Mouse (Mus musculus): Measurements from ENCODE around the gene Kdm5a. TPM values are rescaled to one million over a fixed set of nuclear protein-coding genes. Genes with fewer than 3 reads are reported as not detected.

The Kdm5a gene
- polyA plus RNA-seq, 1 experiment from 2014 or later, result 45.2 TPM

GRCm38 (mm10) chr6:120481538-120481937 lies 117.6 kb downstream of the Kdm5a start:
- H3K4me3 ChIP-seq, result no peak overlapping the region
- H3K4me1 ChIP-seq, result peaks cover 8% of the 10 kb centered on the region
- no peaks in the 10 kb centered on the region for H3K9me3 ChIP-seq
- no peaks in the 10 kb centered on the region for H3K27me3 ChIP-seq
- no peak overlapping the region for H3K27ac ChIP-seq
- peaks cover 5% of the 10 kb centered on the region; the same call in 1 of the 2 replicates for H3K36me3 ChIP-seq
- WGBS, result 87% methylated on average over 6 of the region's 6 CpGs
- H3K4me2 ChIP-seq, result no peak overlapping the region
- no peak overlapping the region for H3K9ac ChIP-seq
- no peak for ATAC-seq (ENCODE audit: borderline replicate concordance, extremely low read depth, low FRiP score, low TSS enrichment)

GRCm38 (mm10) chr6:120482021-120482420 lies 118.1 kb downstream of the Kdm5a start:
- no peak overlapping the region for H3K4me2 ChIP-seq
- H3K4me1 ChIP-seq, result peaks cover 8% of the 10 kb centered on the region
- H3K27me3 ChIP-seq, result no peaks in the 10 kb centered on the region
- ATAC-seq (ENCODE audit: borderline replicate concordance, extremely low read depth, low FRiP score, low TSS enrichment), result no peak
- H3K27ac ChIP-seq, result no peak overlapping the region
- H3K9me3 ChIP-seq, result no peaks in the 10 kb centered on the region
- WGBS, result 78% methylated on average over 14 of the region's 14 CpGs
- H3K36me3 ChIP-seq, result peaks cover 5% of the 10 kb centered on the region; the same call in 1 of the 2 replicates
- H3K9ac ChIP-seq, result no peak overlapping the region
- H3K4me3 ChIP-seq, result no peak overlapping the region

GRCm38 (mm10) chr6:120482756-120483155 lies 118.8 kb downstream of the Kdm5a start:
- Histone ChIP-seq H3K4me1 (peaks cover 8% of the 10 kb centered on the region), H3K4me3 (no peak overlapping the region), H3K4me2 (no peak overlapping the region; the same call in 1 of the 2 replicates), H3K27ac (no peak overlapping the region), H3K36me3 (peaks cover 5% of the 10 kb centered on the region; the same call in 1 of the 2 replicates), H3K9me3 (no peaks in the 10 kb centered on the region), H3K9ac (no peak overlapping the region), H3K27me3 (no peaks in the 10 kb centered on the region)
- WGBS, result 29% methylated on average over 6 of the region's 6 CpGs
- no peak for ATAC-seq (ENCODE audit: borderline replicate concordance, extremely low read depth, low FRiP score, low TSS enrichment)

GRCm38 (mm10) chr6:120483211-120483626 lies 119.3 kb downstream of the Kdm5a start:
- WGBS, result 22% methylated on average over 8 of the region's 8 CpGs
- Histone ChIP-seq H3K4me3 (no peak overlapping the region), H3K36me3 (peaks cover 5% of the 10 kb centered on the region; the same call in 1 of the 2 replicates), H3K27ac (no peak overlapping the region), H3K27me3 (no peaks in the 10 kb centered on the region), H3K9me3 (no peaks in the 10 kb centered on the region), H3K9ac (no peak overlapping the region), H3K4me2 (peak overlapping the region; percentile 36; the same call in 1 of the 2 replicates), H3K4me1 (peaks cover 8% of the 10 kb centered on the region)
- peak; percentile 38 for ATAC-seq (ENCODE audit: borderline replicate concordance, extremely low read depth, low FRiP score, low TSS enrichment)

- Histone ChIP-seq H3K36me3 (peaks cover 5% of the 10 kb centered on the region; the same call in 1 of the 2 replicates), H3K9ac (no peak overlapping the region), H3K4me1 (peaks cover 8% of the 10 kb centered on the region), H3K9me3 (no peaks in the 10 kb centered on the region), H3K4me3 (no peak overlapping the region), H3K27me3 (no peaks in the 10 kb centered on the region), H3K4me2 (no peak overlapping the region), H3K27ac (no peak overlapping the region)
- no peak for ATAC-seq (ENCODE audit: borderline replicate concordance, extremely low read depth, low FRiP score, low TSS enrichment)
- WGBS, result 45% methylated on average over 3 of the region's 3 CpGs
These were observed 121.1 kb downstream of the Kdm5a start for GRCm38 (mm10) chr6:120485038-120485437.

GRCm38 (mm10) chr6:120486051-120486510 lies 122.2 kb downstream of the Kdm5a start:
- no peak overlapping the region for H3K27ac ChIP-seq
- no peak overlapping the region for H3K4me2 ChIP-seq
- no peak overlapping the region for H3K9ac ChIP-seq
- H3K27me3 ChIP-seq, result peaks cover 4% of the 10 kb centered on the region; the same call in 1 of the 2 replicates
- no peak overlapping the region for H3K4me3 ChIP-seq
- ATAC-seq (ENCODE audit: borderline replicate concordance, extremely low read depth, low FRiP score, low TSS enrichment), result no peak
- H3K4me1 ChIP-seq, result peaks cover 8% of the 10 kb centered on the region
- 34% methylated on average over 8 of the region's 8 CpGs for WGBS
- peaks cover 3% of the 10 kb centered on the region; the same call in 1 of the 2 replicates for H3K36me3 ChIP-seq
- H3K9me3 ChIP-seq, result no peaks in the 10 kb centered on the region

DNA sequence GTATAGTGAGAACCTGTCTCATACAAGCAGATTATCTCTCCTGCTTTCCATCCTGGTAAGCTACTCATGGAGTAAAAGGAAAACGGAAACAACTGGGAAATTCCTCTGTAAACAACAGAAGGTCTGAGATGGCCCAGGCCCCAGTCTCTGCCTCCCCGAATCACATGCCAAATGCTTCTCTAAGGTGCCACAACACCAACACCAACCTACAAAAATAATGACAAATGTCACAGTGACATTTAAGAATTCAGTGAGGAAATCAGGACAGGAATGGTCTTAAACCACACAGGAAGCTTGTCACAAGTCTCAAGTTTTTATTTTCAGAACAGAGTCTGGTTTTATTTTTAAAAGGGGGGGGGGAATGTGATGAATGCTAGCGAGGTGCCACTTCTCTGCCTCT lies 124.7 kb downstream of the Kdm5a start:
- H3K27ac ChIP-seq, result no peak overlapping the region
- H3K4me1 ChIP-seq, result peaks cover 23% of the 10 kb centered on the region
- WGBS, result 48% methylated on average over 3 of the region's 3 CpGs
- H3K4me2 ChIP-seq, result no peak overlapping the region
- no peaks in the 10 kb centered on the region for H3K36me3 ChIP-seq
- no peak overlapping the region for H3K4me3 ChIP-seq
- no peaks in the 10 kb centered on the region for H3K9me3 ChIP-seq
- H3K9ac ChIP-seq, result no peak overlapping the region
- ATAC-seq (ENCODE audit: borderline replicate concordance, extremely low read depth, low FRiP score, low TSS enrichment), result no peak
- H3K27me3 ChIP-seq, result peaks cover 29% of the 10 kb centered on the region

GRCm38 (mm10) chr6:120489461-120489860 lies 125.5 kb downstream of the Kdm5a start:
- Histone ChIP-seq H3K27me3 (peaks cover 37% of the 10 kb centered on the region), H3K4me1 (peaks cover 30% of the 10 kb centered on the region), H3K9me3 (no peaks in the 10 kb centered on the region), H3K4me2 (no peak overlapping the region), H3K4me3 (no peak overlapping the region), H3K9ac (no peak overlapping the region), H3K27ac (no peak overlapping the region), H3K36me3 (no peaks in the 10 kb centered on the region)
- no peak for ATAC-seq (ENCODE audit: borderline replicate concordance, extremely low read depth, low FRiP score, low TSS enrichment)
- 63% methylated on average over 2 of the region's 2 CpGs for whole genome bisulfite sequencing

DNA sequence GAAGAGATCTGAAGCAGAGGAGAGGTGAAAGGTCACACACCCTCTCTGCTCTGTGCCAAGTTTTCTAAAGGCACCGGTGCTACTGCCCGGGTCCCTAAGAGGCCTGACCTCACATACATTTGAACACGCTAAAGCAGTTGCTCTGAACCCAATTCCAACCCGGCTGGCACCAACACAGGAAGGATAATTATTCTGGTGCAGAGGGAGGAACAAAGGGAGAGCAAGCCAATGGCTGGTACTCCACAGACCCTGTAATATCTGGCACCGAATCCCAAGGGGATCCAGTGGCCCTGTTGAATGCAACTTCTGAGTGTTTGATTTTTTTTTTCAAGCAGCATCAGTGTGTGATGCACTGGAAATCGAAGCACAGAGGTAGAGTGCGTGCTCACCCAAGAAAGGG lies 127.1 kb downstream of the Kdm5a start:
- no peak overlapping the region for H3K27ac ChIP-seq
- H3K9me3 ChIP-seq, result no peaks in the 10 kb centered on the region
- no peak overlapping the region for H3K9ac ChIP-seq
- ATAC-seq (ENCODE audit: borderline replicate concordance, extremely low read depth, low FRiP score, low TSS enrichment), result no peak
- no peak overlapping the region for H3K4me3 ChIP-seq
- peaks cover 45% of the 10 kb centered on the region for H3K27me3 ChIP-seq
- peaks cover 31% of the 10 kb centered on the region for H3K4me1 ChIP-seq
- no peaks in the 10 kb centered on the region for H3K36me3 ChIP-seq
- WGBS, result 42% methylated on average over 7 of the region's 7 CpGs
- peak overlapping the region; percentile 100; the same call in 1 of the 2 replicates for H3K4me2 ChIP-seq

DNA sequence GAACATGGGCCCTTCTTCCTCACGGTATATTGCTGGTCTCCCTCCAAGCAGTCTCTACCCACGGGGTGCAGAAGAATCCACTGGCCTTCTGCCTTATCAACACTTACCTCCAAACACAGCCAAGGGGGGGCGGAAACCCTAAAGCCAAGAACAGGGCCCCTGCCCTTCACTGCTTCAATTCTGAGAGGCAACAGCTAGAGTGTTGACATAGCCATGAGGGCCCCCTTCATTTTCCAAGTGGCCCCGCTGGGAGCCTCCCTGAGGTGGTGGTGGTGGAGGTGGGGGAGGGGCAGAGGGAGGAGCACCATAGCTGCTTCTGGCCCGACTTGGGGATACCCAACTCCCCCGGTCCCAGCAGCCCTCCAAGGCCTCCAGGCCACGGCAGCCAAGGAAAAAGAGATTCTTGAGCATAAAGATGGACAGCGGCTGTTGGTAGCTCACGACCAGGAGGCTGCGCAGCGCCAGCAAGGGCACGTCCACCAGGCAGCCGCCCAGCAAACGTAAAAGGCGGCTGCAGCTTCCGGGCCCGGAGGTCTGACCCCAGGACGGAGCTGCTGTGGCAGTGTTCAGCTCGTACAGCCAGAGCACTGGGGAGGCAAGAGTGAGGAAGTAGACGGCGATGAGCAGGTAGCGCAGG lies 128.1 kb downstream of the Kdm5a start:
- ATAC-seq (ENCODE audit: borderline replicate concordance, extremely low read depth, low FRiP score, low TSS enrichment), result peak; percentile 60
- peaks cover 45% of the 10 kb centered on the region for H3K27me3 ChIP-seq
- H3K9ac ChIP-seq, result no peak overlapping the region
- 5% methylated on average over 22 of the region's 22 CpGs for WGBS
- no peak overlapping the region for H3K27ac ChIP-seq
- H3K9me3 ChIP-seq, result no peaks in the 10 kb centered on the region
- no peaks in the 10 kb centered on the region for H3K36me3 ChIP-seq
- peak overlapping the region; percentile 64 for H3K4me3 ChIP-seq
- H3K4me1 ChIP-seq, result peaks cover 31% of the 10 kb centered on the region
- peak overlapping the region; percentile 100 for H3K4me2 ChIP-seq

DNA sequence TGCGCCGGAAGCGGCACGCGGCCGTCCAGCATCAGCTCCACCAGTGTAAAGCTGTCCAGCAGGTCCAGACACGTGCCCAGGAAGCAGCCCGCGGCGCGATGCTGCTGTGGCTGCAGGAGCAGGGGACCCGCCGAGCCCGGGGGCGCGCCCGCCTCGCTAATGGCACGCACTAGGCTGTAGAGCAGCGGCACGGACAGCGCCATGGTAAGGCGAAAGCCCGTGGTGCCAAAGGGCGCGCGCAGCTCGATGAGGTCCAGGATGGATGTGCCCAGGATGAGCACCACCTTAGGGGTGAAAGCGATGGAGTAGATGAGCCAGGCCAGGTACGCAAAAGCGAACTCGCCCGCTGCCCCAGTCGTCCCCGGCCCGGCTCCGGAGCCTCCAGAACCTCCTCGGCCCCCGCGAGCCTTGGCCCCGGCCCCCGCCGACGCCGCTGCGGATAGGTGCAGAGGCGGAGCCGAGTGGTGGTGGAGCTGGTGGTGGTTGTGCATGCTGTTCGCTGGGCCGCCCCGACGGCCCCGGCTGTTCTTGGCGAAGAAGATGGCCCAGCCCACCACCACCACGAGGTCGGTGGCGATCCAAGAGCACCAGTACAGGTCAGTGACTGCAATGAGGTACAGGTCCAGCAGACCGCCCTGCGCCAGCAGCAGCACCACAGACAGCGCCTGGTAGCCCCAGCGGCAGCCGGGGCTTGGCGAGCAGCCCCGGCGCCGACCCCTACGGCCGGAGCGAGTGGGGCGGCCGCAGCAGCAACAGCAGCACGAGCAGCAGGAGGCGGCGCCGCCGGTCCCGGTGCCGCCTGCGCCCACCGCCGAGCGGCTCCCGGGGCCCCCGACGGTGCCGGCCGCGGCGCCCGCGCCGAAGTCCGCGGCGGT lies 128.8 kb downstream of the Kdm5a start:
- WGBS, result under 1% methylated on average over 78 of the region's 95 CpGs
- Histone ChIP-seq H3K4me2 (peak overlapping the region; percentile 100), H3K4me3 (peak overlapping the region; percentile 64), H3K27ac (no peak overlapping the region), H3K4me1 (peaks cover 31% of the 10 kb centered on the region), H3K9ac (peak overlapping the region; percentile 48; the same call in 1 of the 2 replicates), H3K27me3 (peaks cover 45% of the 10 kb centered on the region), H3K9me3 (no peaks in the 10 kb centered on the region), H3K36me3 (no peaks in the 10 kb centered on the region)
- peak; percentile 35 for ATAC-seq (ENCODE audit: borderline replicate concordance, extremely low read depth, low FRiP score, low TSS enrichment)

Data from lung, embryonic 15.5 days (tissue).